15 mouse cellular contexts compared by ENCODE assay signal in the genomic region with DNA sequence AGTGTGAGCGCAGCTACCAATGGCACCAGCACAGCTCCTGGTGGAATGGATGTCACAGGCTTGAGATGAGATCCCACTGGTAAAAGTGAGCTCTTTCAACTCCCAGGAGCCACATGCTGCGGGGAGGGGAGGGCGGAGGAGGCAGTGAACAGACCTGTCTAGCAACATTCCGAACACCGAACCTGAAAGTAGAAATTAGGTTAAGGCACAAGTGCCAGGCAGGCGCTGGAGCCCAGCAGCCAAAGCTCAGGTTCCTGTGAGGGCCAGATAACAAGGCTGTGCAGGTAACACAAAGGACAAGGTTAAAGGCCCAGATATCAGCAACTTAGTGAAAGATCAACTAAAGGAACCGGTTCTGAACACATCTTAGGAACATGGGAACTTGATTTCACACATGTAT. TPM values are rescaled to one million over a fixed set of nuclear protein-coding genes. Genes with fewer than 3 reads are reported as not detected.
DNase-seq lines count a peak whose midpoint lies in the region; ATAC-seq and TF ChIP-seq lines count a peak whose summit lies in the region.
"Had no signal": no experiment of that assay in that cellular context is flagged by ENCODE, and none has a peak within 500 bp of the region (broad histone marks: within the 10 kb centered on the region; RNA-seq: fewer than 3 reads in every experiment).

No protein-coding gene starts in this region.

- no peak for TF ChIP-seq POLR2A in small intestine, adult 2 months (IDR thresholded peaks at IDR 0.05; ENCODE audit: low read depth, low read length)
- no peak for TF ChIP-seq POLR2A in cerebellum, adult 2 months (IDR thresholded peaks at IDR 0.05; ENCODE audit: borderline replicate concordance, insufficient read depth, low read length)

- 79% methylated on average over 7 of the region's 7 CpGs for WGBS in midbrain, embryonic 10.5 days
- WGBS in midbrain, embryonic 13.5 days = 89% methylated on average over 7 of the region's 7 CpGs
- WGBS in small intestine, adult 2 months = 25% methylated on average over 7 of the region's 7 CpGs
- 77% methylated on average over 7 of the region's 7 CpGs for WGBS in cerebellum, adult 2 months

- H3K27me3 ChIP-seq in midbrain, embryonic 10.5 days (ENCODE audit: low read depth, poor library complexity, severe bottlenecking) = no peaks in the 10 kb centered on the region
- H3K27me3 ChIP-seq in midbrain, embryonic 13.5 days = no peaks in the 10 kb centered on the region
- no peaks in the 10 kb centered on the region for H3K27me3 ChIP-seq in small intestine, adult 2 months (ENCODE audit: control insufficient read depth, insufficient read depth, low read length)
- no peaks in the 10 kb centered on the region for H3K27me3 ChIP-seq in cerebellum, adult 2 months (ENCODE audit: control insufficient read depth, insufficient read depth, low read length)
- H3K27me3 ChIP-seq: embryonic facial prominence, embryonic 12.5 days; neural tube, embryonic 13.5 days had no signal

- H3K27ac ChIP-seq in midbrain, embryonic 10.5 days (replicated peaks) = peak overlapping the region; percentile 19; the same call in 1 of the 2 replicates
- no peak overlapping the region for H3K27ac ChIP-seq in midbrain, embryonic 13.5 days
- H3K27ac ChIP-seq in small intestine, adult 2 months (ENCODE audit: insufficient read depth, low read depth, low read length) = 0 out of 2 replicates have a peak overlapping the region, but pooled peaks have one; percentile 32
- no peak overlapping the region for H3K27ac ChIP-seq in cerebellum, adult 2 months (ENCODE audit: insufficient read depth, low read length)
- H3K27ac ChIP-seq: embryonic facial prominence, embryonic 12.5 days; gastrocnemius, adult 2 months; layer of hippocampus, adult 2 months; neural tube, embryonic 13.5 days had no signal

- H3K36me3 ChIP-seq in midbrain, embryonic 10.5 days = no peaks in the 10 kb centered on the region
- H3K36me3 ChIP-seq in midbrain, embryonic 13.5 days = no peaks in the 10 kb centered on the region
- H3K36me3 ChIP-seq in small intestine, adult 2 months (ENCODE audit: control insufficient read depth, insufficient read depth, low read length) = no peaks in the 10 kb centered on the region
- H3K36me3 ChIP-seq: embryonic facial prominence, embryonic 12.5 days; neural tube, embryonic 13.5 days had no signal

- no peak overlapping the region for H3K4me2 ChIP-seq in midbrain, embryonic 13.5 days (replicated peaks)
- H3K4me2 ChIP-seq: embryonic facial prominence, embryonic 12.5 days; neural tube, embryonic 13.5 days had no signal

- H3K9ac ChIP-seq in midbrain, embryonic 13.5 days (replicated peaks) = no peak overlapping the region
- H3K9ac ChIP-seq: embryonic facial prominence, embryonic 12.5 days; neural tube, embryonic 13.5 days had no signal

- H3K9me3 ChIP-seq in midbrain, embryonic 10.5 days (replicated peaks) = no peaks in the 10 kb centered on the region
- no peaks in the 10 kb centered on the region for H3K9me3 ChIP-seq in midbrain, embryonic 13.5 days
- H3K9me3 ChIP-seq: embryonic facial prominence, embryonic 12.5 days had no signal

- ATAC-seq in midbrain, embryonic 13.5 days = no peak

- peaks cover 39% of the 10 kb centered on the region for H3K4me1 ChIP-seq in midbrain, embryonic 10.5 days
- peaks cover 31% of the 10 kb centered on the region for H3K4me1 ChIP-seq in midbrain, embryonic 13.5 days (replicated peaks)
- H3K4me1 ChIP-seq in small intestine, adult 2 months (ENCODE audit: control insufficient read depth, insufficient read depth, insufficient read length, low read length) = peaks cover 16% of the 10 kb centered on the region; the same call in 1 of the 2 replicates
- H3K4me1 ChIP-seq in cerebellum, adult 2 months (ENCODE audit: control insufficient read depth, insufficient read depth, low read length) = no peaks in the 10 kb centered on the region

- no peak overlapping the region for H3K4me3 ChIP-seq in midbrain, embryonic 10.5 days
- no peak overlapping the region for H3K4me3 ChIP-seq in midbrain, embryonic 13.5 days (replicated peaks)
- H3K4me3 ChIP-seq in small intestine, adult 2 months (ENCODE audit: low read depth, low read length) = no peak overlapping the region
- H3K4me3 ChIP-seq in cerebellum, adult 2 months (replicated peaks; ENCODE audit: insufficient read depth, low read depth, low read length) = no peak overlapping the region
- H3K4me3 ChIP-seq: embryonic facial prominence, embryonic 12.5 days; gastrocnemius, adult 2 months; layer of hippocampus, adult 2 months; neural tube, embryonic 13.5 days had no signal

- no peak for TF ChIP-seq CTCF in small intestine, adult 2 months (IDR thresholded peaks at IDR 0.05; ENCODE audit: extremely low read depth, insufficient read length, insufficient replicate concordance, low read depth, low read length)
- TF ChIP-seq CTCF in cerebellum, adult 2 months (IDR thresholded peaks at IDR 0.05; ENCODE audit: borderline replicate concordance, insufficient read depth, low read depth, low read length) = no peak

- no peak for DNase-seq in midbrain, embryonic 10.5 days (ENCODE audit: low spot score)
- peak; percentile 83 for DNase-seq in gonadal fat pad, adult 2 months (ENCODE audit: low read depth)
- DNase-seq in kidney, postnatal 14 days = peak; percentile 82
- no peak for DNase-seq in cerebellum, adult 2 months
- no peak for DNase-seq in layer of hippocampus, adult 11-12 months (ENCODE audit: low spot score)
- DNase-seq in left cerebral cortex, postnatal 36 days (ENCODE audit: low spot score in 2 of 2) = no peak
- DNase-seq: gastrocnemius, adult 2 months; left cerebral cortex, postnatal 4 days; spleen, adult 18-20 months had no signal

- intact Hi-C loops in left cerebral cortex, postnatal 36 days (cut with DNase I) = no loop called here

RNA-seq across cellular contexts. Expression of a gene that starts 54.7 kb away (rescaled TPM):
- polyA plus RNA-seq in midbrain, embryonic 10.5 days (2016; fragmentation: Nextera tagmentation; extraction: Ambion mirVana) = 5.0 and 5.3 TPM in 2 replicates
- 6.2 and 7.0 TPM in 2 replicates for polyA plus RNA-seq in midbrain, embryonic 13.5 days (2015; fragmentation: Nextera tagmentation; extraction: Ambion mirVana)
- 42.3 and 54.4 TPM in 2 replicates for polyA plus RNA-seq in gonadal fat pad, adult 2 months (2012; rRNA removed)
- polyA plus RNA-seq in small intestine, adult 2 months (2012; rRNA removed) = 18.0 and 55.9 TPM in 2 replicates
- polyA plus RNA-seq in cerebellum, adult 2 months (2012; rRNA removed) = 26.3 and 28.5 TPM in 2 replicates
- total RNA-seq in left cerebral cortex, postnatal 36 days (2021) = 100 to 1,000 TPM; 124 to 144 TPM
- total RNA-seq: gastrocnemius, adult 2 months; megakaryocyte, adult 5-6 weeks had no signal

Comparison
In these comparisons a context has a peak if more than half of its experiments do, and no peak if none do; other contexts are left out.
1. H3K27ac ChIP-seq: peak in midbrain, embryonic 10.5 days (single experiment) and small intestine, adult 2 months (single experiment); none in midbrain, embryonic 13.5 days (single experiment) and cerebellum, adult 2 months (single experiment).
2. DNase-seq: peak in gonadal fat pad, adult 2 months (single experiment) and kidney, postnatal 14 days (single experiment); none in midbrain, embryonic 10.5 days (single experiment), cerebellum, adult 2 months (0 of 2), layer of hippocampus, adult 11-12 months (single experiment) and left cerebral cortex, postnatal 36 days (0 of 2).